Mouse (Mus musculus) heart, postnatal 14 days (tissue): Measurements from ENCODE around the gene Dis3l2. TPM values are rescaled to one million over a fixed set of nuclear protein-coding genes. Genes with fewer than 3 reads are reported as not detected.
A peak's percentile ranks its signal among the peaks of the same experiment; 100 is the strongest.

Source experiments
- DNase-seq, 2 experiments: peaks; one replicate each; pipeline ENCODE4 v3.0.0; 2021 to 2022
- intact Hi-C: fragments of 180-260 bp; cut with DNase I; formaldehyde crosslinking; loops from one replicate; pipeline ENCODE4 v1.15.1; 2025
- total RNA-seq, 2 experiments: library from RNA; stranded (reverse); gene quantifications; 2 replicates each; pipeline ENCODE4 v1.2.3; 2021

Gene Dis3l2
- total RNA-seq, 2 experiments from 2014 or later, result 11.8 to 12.2 TPM

GRCm38 (mm10) chr1:86718190-86718589, 14.6 kb downstream of the Dis3l2 start:
- DNase-seq, result no peak
- intact Hi-C loops, result no loop called here

GRCm38 (mm10) chr1:86719391-86719790, 15.8 kb downstream of the Dis3l2 start:
- DNase-seq, result no peak
- intact Hi-C loops, result no loop called here

GRCm38 (mm10) chr1:86733160-86733821, 29.7 kb downstream of the Dis3l2 start:
- intact Hi-C loops, result no loop called here
- no peak for DNase-seq

GRCm38 (mm10) chr1:86736414-86736813, 32.8 kb downstream of the Dis3l2 start:
- intact Hi-C loops, result no loop called here
- no peak for DNase-seq

GRCm38 (mm10) chr1:86742896-86743295, 39.3 kb downstream of the Dis3l2 start:
- no peak for DNase-seq
- intact Hi-C loops, result no loop called here

- intact Hi-C loops, result no loop called here
- no peak for DNase-seq
Measured at GRCm38 (mm10) chr1:86747034-86747433, 43.4 kb downstream of the Dis3l2 start.

- intact Hi-C loops, result no loop called here
- DNase-seq, result no peak
Measured at GRCm38 (mm10) chr1:86750094-86750493, 46.5 kb downstream of the Dis3l2 start.

- intact Hi-C loops, result no loop called here
- no peak for DNase-seq
Measured at GRCm38 (mm10) chr1:86753416-86753815, 49.8 kb downstream of the Dis3l2 start.

- intact Hi-C loops, result no loop called here
Measured at GRCm38 (mm10) chr1:86754335-86754734, 50.7 kb downstream of the Dis3l2 start.

GRCm38 (mm10) chr1:86758091-86758490, 54.5 kb downstream of the Dis3l2 start:
- intact Hi-C loops, result no loop called here

More at GRCm38 (mm10) chr1:86754335-86754734, 50.7 kb downstream of the Dis3l2 start:
- DNase-seq, result no peak

GRCm38 (mm10) chr1:86762161-86762560, 58.6 kb downstream of the Dis3l2 start:
- DNase-seq, result no peak

More at GRCm38 (mm10) chr1:86758091-86758490, 54.5 kb downstream of the Dis3l2 start:
- peak; percentile 12 to 20 for DNase-seq

GRCm38 (mm10) chr1:86801241-86801640, 97.6 kb downstream of the Dis3l2 start:
- intact Hi-C loops, result no loop called here
- no peak for DNase-seq

More at GRCm38 (mm10) chr1:86762161-86762560, 58.6 kb downstream of the Dis3l2 start:
- intact Hi-C loops, result no loop called here

GRCm38 (mm10) chr1:86811756-86812155, 108.1 kb downstream of the Dis3l2 start:
- intact Hi-C loops, result no loop called here
- DNase-seq, result no peak

GRCm38 (mm10) chr1:86822266-86822665, 118.7 kb downstream of the Dis3l2 start:
- DNase-seq, result no peak
- intact Hi-C loops, result no loop called here

GRCm38 (mm10) chr1:86834351-86834987, 130.9 kb downstream of the Dis3l2 start:
- no peak for DNase-seq

GRCm38 (mm10) chr1:86834988-86835387, 131.4 kb downstream of the Dis3l2 start:
- DNase-seq, result no peak
- intact Hi-C loops, result no loop called here

More at GRCm38 (mm10) chr1:86834351-86834987, 130.9 kb downstream of the Dis3l2 start:
- intact Hi-C loops, result no loop called here

- intact Hi-C loops, result no loop called here
- DNase-seq, result no peak
Measured at GRCm38 (mm10) chr1:86850754-86851153, 147.1 kb downstream of the Dis3l2 start.

- intact Hi-C loops, result no loop called here
- DNase-seq, result peak in 1 of 2 experiments; percentile 10
Measured at GRCm38 (mm10) chr1:86858876-86859275, 155.3 kb downstream of the Dis3l2 start.

GRCm38 (mm10) chr1:86859371-86859770, 155.8 kb downstream of the Dis3l2 start:
- intact Hi-C loops, result no loop called here
- no peak for DNase-seq

GRCm38 (mm10) chr1:86873745-86874144, 170.1 kb downstream of the Dis3l2 start:
- intact Hi-C loops, result no loop called here

GRCm38 (mm10) chr1:86878743-86879142, 175.1 kb downstream of the Dis3l2 start:
- intact Hi-C loops, result no loop called here
- no peak for DNase-seq

More at GRCm38 (mm10) chr1:86873745-86874144, 170.1 kb downstream of the Dis3l2 start:
- no peak for DNase-seq

GRCm38 (mm10) chr1:86879547-86879946, 175.9 kb downstream of the Dis3l2 start:
- no peak for DNase-seq
- intact Hi-C loops, result no loop called here
